Mouse (Mus musculus) ES-E14 (cell line): Measurements from ENCODE around the gene Dmrt1.

Experiments used
- CHD2 ChIP-seq: IDR thresholded peaks from 2 replicates; pipeline ENCODE4 v1.6.1; 2014; ENCODE audit warnings: mild to moderate bottlenecking, low read depth, low read length, inconsistent platforms
- HCFC1 ChIP-seq: IDR thresholded peaks from 2 replicates; pipeline ENCODE4 v1.6.1; 2012; ENCODE audit warnings: low read length, inconsistent platforms, borderline replicate concordance; ENCODE audit not compliant: insufficient read depth
- ZC3H11A ChIP-seq: IDR thresholded peaks from 2 replicates; pipeline ENCODE4 v1.6.1; 2012; ENCODE audit warnings: low read depth, mild to moderate bottlenecking, inconsistent platforms, low read length, borderline replicate concordance
- ZNF384 ChIP-seq: IDR thresholded peaks from 2 replicates; pipeline ENCODE4 v1.6.1; 2012; ENCODE audit warnings: low read depth, low read length, inconsistent platforms

DNA sequence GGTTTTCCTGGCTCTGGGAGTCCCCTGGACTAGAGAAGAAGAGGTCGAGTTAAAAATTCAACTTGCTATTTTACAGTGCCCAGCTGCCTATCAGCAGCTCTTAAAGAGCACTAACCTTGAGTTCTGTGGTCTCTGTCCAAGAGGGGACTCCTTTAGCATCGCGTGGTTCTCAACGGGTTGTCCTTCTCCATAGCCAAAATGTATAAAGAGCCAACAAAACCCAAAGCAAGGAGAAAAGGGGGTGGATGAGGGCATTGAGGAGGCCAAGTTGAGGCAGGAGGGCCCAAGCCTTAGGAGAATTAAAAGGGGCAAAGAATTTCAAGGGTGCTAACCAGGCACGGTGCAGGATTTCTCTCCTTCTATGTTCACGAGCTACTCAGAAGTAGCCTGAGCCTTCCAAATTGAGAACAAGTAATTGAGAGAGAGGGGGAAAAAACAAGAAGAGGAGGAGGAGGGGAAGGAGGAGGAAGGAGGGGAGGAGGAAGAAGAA lies 107.4 kb downstream of the Dmrt1 start:
- TF ChIP-seq ZNF384 (no peak), HCFC1 (no peak), ZC3H11A (no peak), CHD2 (no peak)
